Mouse (Mus musculus) midbrain, embryonic 16.5 days (tissue): Measurements from ENCODE around the gene Adad2. TPM values are rescaled to one million over a fixed set of nuclear protein-coding genes. Genes with fewer than 3 reads are reported as not detected.

Experiments
- ATAC-seq: fragments of 200-750 bp; cut with Nextera tagmentation; 2 replicates; pipeline ENCODE4 v1.8.0; 2017; ENCODE audit warnings: moderate TSS enrichment
- H3K27ac ChIP-seq: fragments of 300-500 bp; sonication (generic); 2 replicates; pipeline ENCODE4 v1.5.1; 2014; ENCODE audit warnings: mild to moderate bottlenecking, low read length, mixed read lengths
- H3K27me3 ChIP-seq: fragments of 300-500 bp; sonication (generic); 2 replicates; pipeline ENCODE4 v1.6.1; 2014; ENCODE audit warnings: low read depth, low read length, mixed read lengths; ENCODE audit not compliant: control insufficient read depth, insufficient read depth
- H3K36me3 ChIP-seq: fragments of 300-500 bp; sonication (generic); 2 replicates; pipeline ENCODE4 v1.6.1; 2014; ENCODE audit warnings: mild to moderate bottlenecking, low read length, moderate library complexity, mixed read lengths; ENCODE audit not compliant: control insufficient read depth, insufficient read depth
- H3K4me1 ChIP-seq: fragments of 300-500 bp; sonication (generic); 2 replicates; pipeline ENCODE4 v1.6.1; 2014; ENCODE audit warnings: mild to moderate bottlenecking, low read length, mixed read lengths; ENCODE audit not compliant: control insufficient read depth, insufficient read depth
- H3K4me2 ChIP-seq: fragments of 300-500 bp; sonication (generic); 2 replicates; pipeline ENCODE4 v1.6.1; 2014; ENCODE audit warnings: mild to moderate bottlenecking, low read length, mixed read lengths
- H3K4me3 ChIP-seq: fragments of 300-500 bp; sonication (generic); 2 replicates; pipeline ENCODE4 v1.5.1; 2014; ENCODE audit warnings: low read depth, mild to moderate bottlenecking, low read length, moderate library complexity, mixed read lengths
- H3K9ac ChIP-seq: fragments of 300-500 bp; sonication (generic); 2 replicates; pipeline ENCODE4 v1.6.1; 2014; ENCODE audit warnings: low read depth, low read length, mixed read lengths
- H3K9me3 ChIP-seq: fragments of 300-500 bp; sonication (generic); replicated peaks from 2 replicates; pipeline ENCODE4 v1.6.1; 2014; ENCODE audit warnings: mild to moderate bottlenecking, low read length, mixed read lengths; ENCODE audit not compliant: control insufficient read depth, poor library complexity, severe bottlenecking
- WGBS: fragments of 180-500 bp; shearing (Covaris S2); extraction: QIAGEN DNeasy Blood & Tissue Kit; methylation state at CpG from one replicate; pipeline ENCODE4 v1.1.7; 2014; 5-methylcytosine and 5-hydroxymethylcytosine counted together
- polyA plus RNA-seq: library from polyadenylated mRNA; unstranded; fragments of >200 nt; fragmentation: Nextera tagmentation; extraction: Ambion mirVana; gene quantifications from 2 replicates; pipeline ENCODE4 v1.2.1, GENCODE M21; 2015

Gene Adad2
- polyA plus RNA-seq, 1 experiment from 2014 or later, result 0.19 TPM

GRCm38 (mm10) chr8:119620848-119621465 is 8.4 kb downstream of the Adad2 start:
- H3K27ac ChIP-seq, result no peak overlapping the region
- H3K4me1 ChIP-seq, result no peaks in the 10 kb centered on the region
- no peaks in the 10 kb centered on the region for H3K36me3 ChIP-seq
- no peak overlapping the region for H3K4me2 ChIP-seq
- WGBS, result 89% methylated on average over 14 of the region's 14 CpGs
- no peak overlapping the region for H3K9ac ChIP-seq
- no peaks in the 10 kb centered on the region for H3K27me3 ChIP-seq
- no peak overlapping the region for H3K4me3 ChIP-seq
- H3K9me3 ChIP-seq, result no peaks in the 10 kb centered on the region
- ATAC-seq, result no peak

GRCm38 (mm10) chr8:119622555-119622954 is 10.0 kb downstream of the Adad2 start:
- no peak overlapping the region for H3K9ac ChIP-seq
- no peaks in the 10 kb centered on the region for H3K36me3 ChIP-seq
- no peaks in the 10 kb centered on the region for H3K9me3 ChIP-seq
- no peaks in the 10 kb centered on the region for H3K27me3 ChIP-seq
- WGBS, result 59% methylated on average over 4 of the region's 4 CpGs
- no peak overlapping the region for H3K4me3 ChIP-seq
- no peaks in the 10 kb centered on the region for H3K4me1 ChIP-seq
- no peak overlapping the region for H3K4me2 ChIP-seq
- ATAC-seq, result no peak
- no peak overlapping the region for H3K27ac ChIP-seq

- H3K9me3 ChIP-seq, result no peaks in the 10 kb centered on the region
- H3K4me2 ChIP-seq, result no peak overlapping the region
- H3K27me3 ChIP-seq, result no peaks in the 10 kb centered on the region
- H3K27ac ChIP-seq, result no peak overlapping the region
- no peak overlapping the region for H3K9ac ChIP-seq
- no peaks in the 10 kb centered on the region for H3K36me3 ChIP-seq
- ATAC-seq, result no peak
- no peak overlapping the region for H3K4me3 ChIP-seq
- no peaks in the 10 kb centered on the region for H3K4me1 ChIP-seq
- WGBS, result 87% methylated on average over 8 of the region's 8 CpGs
These were observed 10.5 kb downstream of the Adad2 start for GRCm38 (mm10) chr8:119623061-119623460.

- Histone ChIP-seq H3K27me3 (no peaks in the 10 kb centered on the region), H3K4me2 (no peak overlapping the region), H3K4me3 (no peak overlapping the region), H3K9ac (no peak overlapping the region), H3K4me1 (no peaks in the 10 kb centered on the region), H3K27ac (no peak overlapping the region), H3K36me3 (no peaks in the 10 kb centered on the region), H3K9me3 (no peaks in the 10 kb centered on the region)
- 84% methylated on average over 1 of the region's 1 CpGs for WGBS
- no peak for ATAC-seq
These were observed 11.2 kb downstream of the Adad2 start for GRCm38 (mm10) chr8:119623744-119624143.

GRCm38 (mm10) chr8:119624916-119625315 is 12.4 kb downstream of the Adad2 start:
- WGBS, result 90% methylated on average over 7 of the region's 7 CpGs
- Histone ChIP-seq H3K4me3 (no peak overlapping the region), H3K27ac (no peak overlapping the region), H3K9ac (no peak overlapping the region), H3K4me1 (no peaks in the 10 kb centered on the region), H3K4me2 (no peak overlapping the region), H3K27me3 (no peaks in the 10 kb centered on the region), H3K36me3 (no peaks in the 10 kb centered on the region), H3K9me3 (no peaks in the 10 kb centered on the region)
- no peak for ATAC-seq

GRCm38 (mm10) chr8:119625788-119626187 is 13.2 kb downstream of the Adad2 start:
- WGBS, result 80% methylated on average over 22 of the region's 22 CpGs
- no peak for ATAC-seq
- Histone ChIP-seq H3K4me1 (no peaks in the 10 kb centered on the region), H3K9me3 (no peaks in the 10 kb centered on the region), H3K9ac (no peak overlapping the region), H3K4me2 (no peak overlapping the region), H3K27ac (no peak overlapping the region), H3K27me3 (no peaks in the 10 kb centered on the region), H3K36me3 (no peaks in the 10 kb centered on the region), H3K4me3 (no peak overlapping the region)

- ATAC-seq, result no peak
- no peak overlapping the region for H3K27ac ChIP-seq
- WGBS, result 83% methylated on average over 7 of the region's 7 CpGs
These were observed 14.7 kb downstream of the Adad2 start for GRCm38 (mm10) chr8:119627199-119627598.

GRCm38 (mm10) chr8:119627613-119628359 is 15.2 kb downstream of the Adad2 start:
- no peak overlapping the region for H3K27ac ChIP-seq
- ATAC-seq, result no peak

More at GRCm38 (mm10) chr8:119627199-119627598, 14.7 kb downstream of the Adad2 start:
- Histone ChIP-seq H3K4me1 (no peaks in the 10 kb centered on the region; the same call in 1 of the 2 replicates), H3K36me3 (no peaks in the 10 kb centered on the region), H3K9ac (no peak overlapping the region), H3K4me3 (no peak overlapping the region), H3K27me3 (no peaks in the 10 kb centered on the region), H3K9me3 (no peaks in the 10 kb centered on the region), H3K4me2 (no peak overlapping the region)

GRCm38 (mm10) chr8:119630841-119631240 is 18.3 kb downstream of the Adad2 start:
- H3K4me3 ChIP-seq, result no peak overlapping the region
- H3K27me3 ChIP-seq, result peaks cover 9% of the 10 kb centered on the region; the same call in 1 of the 2 replicates
- H3K4me1 ChIP-seq, result peaks cover 4% of the 10 kb centered on the region; the same call in 1 of the 2 replicates
- ATAC-seq, result no peak
- no peak overlapping the region for H3K4me2 ChIP-seq
- H3K36me3 ChIP-seq, result no peaks in the 10 kb centered on the region
- no peaks in the 10 kb centered on the region for H3K9me3 ChIP-seq
- no peak overlapping the region for H3K27ac ChIP-seq
- whole genome bisulfite sequencing, result 33% methylated on average over 3 of the region's 3 CpGs
- H3K9ac ChIP-seq, result 0 out of 2 replicates have a peak overlapping the region, but pooled peaks have one; percentile 6

More at GRCm38 (mm10) chr8:119627613-119628359, 15.2 kb downstream of the Adad2 start:
- WGBS, result 46% methylated on average over 10 of the region's 10 CpGs
- Histone ChIP-seq H3K4me1 (no peaks in the 10 kb centered on the region; the same call in 1 of the 2 replicates), H3K36me3 (no peaks in the 10 kb centered on the region), H3K9me3 (no peaks in the 10 kb centered on the region), H3K4me2 (no peak overlapping the region), H3K27me3 (no peaks in the 10 kb centered on the region), H3K9ac (no peak overlapping the region), H3K4me3 (no peak overlapping the region)
